Mouse (Mus musculus) frontal cortex, postnatal 10 days (tissue): ENCODE measurements around the gene Pced1a.

Experiments
- DNase-seq, 2 experiments: peaks; one replicate each; pipeline ENCODE4 v3.0.0; 2022; ENCODE audit warnings: low spot score in 2 of 2, mixed read lengths in 1 of 2

The Pced1a gene

DNA sequence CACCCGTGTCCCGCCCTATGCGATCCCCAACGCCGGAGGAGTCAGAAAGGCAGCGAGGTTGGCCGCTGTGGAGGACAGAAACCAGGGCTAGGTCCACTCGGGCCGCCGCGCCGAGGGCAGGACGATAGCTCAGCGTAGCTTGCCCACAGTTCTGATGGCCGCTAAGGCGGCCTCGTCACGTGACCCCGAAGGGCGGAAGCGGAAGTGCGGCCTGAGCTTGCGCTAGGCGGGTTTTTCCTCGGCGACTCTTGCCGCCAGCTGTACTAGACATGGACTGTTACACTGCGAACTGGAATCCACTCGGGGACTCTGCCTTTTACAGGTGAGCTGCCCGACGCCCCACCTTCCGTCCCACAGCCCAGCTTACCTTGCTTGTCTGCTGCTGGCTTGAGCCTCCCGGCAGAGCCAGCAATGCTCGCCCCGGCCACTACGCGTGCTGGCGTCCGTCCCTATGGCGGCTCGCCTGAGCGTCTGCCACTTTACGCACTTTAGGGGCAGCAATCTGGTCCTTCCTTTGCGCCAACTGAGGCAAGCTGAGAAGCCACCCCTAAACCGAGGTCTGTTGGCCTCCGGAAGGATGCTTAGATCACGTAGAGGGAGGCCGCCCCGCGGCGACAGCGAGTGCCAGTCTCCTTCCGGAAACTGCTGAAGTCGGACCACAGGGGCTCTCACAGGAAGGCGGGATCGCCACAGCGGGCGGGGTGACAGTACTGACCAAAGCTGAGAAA is at the start of gene Pced1a, which contains the start of gene Vps16:
Gene Pced1a, minus strand, starts transcription at position 576 of the 728 bp plus-strand sequence.
Gene Vps16, plus strand, starts transcription at position 214 of the 728 bp plus-strand sequence.
- DNase-seq, result peak; percentile 86 to 92

DNA sequence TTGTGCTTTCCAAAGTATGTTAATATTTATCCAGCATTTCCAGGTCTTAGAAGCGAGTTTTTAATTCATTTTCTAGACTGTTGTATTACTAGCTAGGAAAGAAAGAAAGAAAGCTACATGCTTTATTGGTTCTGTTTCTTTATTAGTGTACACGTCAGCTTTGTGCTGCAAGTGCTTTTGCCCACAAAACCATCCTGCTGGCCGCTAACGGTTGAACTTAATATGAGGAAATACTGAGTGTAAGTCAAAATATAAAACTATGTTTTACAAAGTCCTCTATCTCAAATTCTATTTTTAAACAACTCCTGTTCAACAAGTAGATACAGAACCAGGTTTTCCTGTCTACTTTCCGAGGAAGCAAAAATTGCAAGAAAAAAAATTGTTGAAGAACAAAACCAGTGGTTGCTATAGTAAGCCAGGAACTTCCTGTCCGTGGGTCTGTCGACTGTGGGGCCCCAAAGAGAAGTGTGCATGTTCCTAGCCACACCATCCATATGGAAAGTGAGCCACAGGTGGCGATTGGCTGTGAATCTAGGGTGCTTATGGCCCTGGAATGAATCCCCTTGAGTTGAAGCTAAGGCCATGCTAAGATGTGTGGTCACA is 48.5 kb upstream of the Pced1a start:
- DNase-seq, result no peak

DNA sequence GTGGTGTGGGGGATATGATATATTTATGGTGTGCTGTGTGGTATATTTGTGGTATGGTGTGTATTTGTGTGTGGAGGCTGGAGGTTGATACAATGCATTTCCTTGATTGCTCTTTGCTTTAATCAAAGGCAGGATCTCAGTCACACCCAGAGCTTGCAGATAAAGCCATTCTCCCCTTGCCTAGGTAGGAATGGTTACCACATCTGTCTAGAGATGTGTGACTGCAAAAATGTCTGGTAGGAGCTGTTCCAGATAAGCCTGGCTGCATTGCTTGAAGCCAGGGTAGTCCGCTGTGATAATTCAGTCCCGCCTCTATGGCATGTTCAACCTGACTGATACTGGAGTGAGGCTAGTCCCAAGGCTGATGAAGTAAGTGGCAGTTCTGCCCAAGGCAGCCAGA is 45.4 kb upstream of the Pced1a start:
- DNase-seq, result no peak

DNA sequence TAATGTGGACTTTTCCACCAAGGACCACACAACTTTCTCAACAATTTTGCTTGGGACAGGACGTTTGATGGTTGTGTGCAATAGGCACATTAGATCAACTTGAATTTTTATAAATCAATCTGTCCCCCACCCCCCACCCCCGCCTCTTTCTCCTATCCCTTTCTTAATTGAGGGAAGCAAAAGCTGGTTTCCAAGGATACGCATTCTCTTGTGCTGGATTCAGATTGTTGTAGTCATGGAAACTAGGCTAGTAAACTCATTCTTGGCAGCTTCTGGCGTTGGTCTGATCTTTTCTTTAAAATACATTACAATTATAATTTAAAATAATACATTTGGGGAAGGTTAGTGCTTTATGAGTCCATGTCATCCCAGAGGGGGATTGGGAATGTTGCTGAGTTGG is 44.9 kb upstream of the Pced1a start:
- no peak for DNase-seq

DNA sequence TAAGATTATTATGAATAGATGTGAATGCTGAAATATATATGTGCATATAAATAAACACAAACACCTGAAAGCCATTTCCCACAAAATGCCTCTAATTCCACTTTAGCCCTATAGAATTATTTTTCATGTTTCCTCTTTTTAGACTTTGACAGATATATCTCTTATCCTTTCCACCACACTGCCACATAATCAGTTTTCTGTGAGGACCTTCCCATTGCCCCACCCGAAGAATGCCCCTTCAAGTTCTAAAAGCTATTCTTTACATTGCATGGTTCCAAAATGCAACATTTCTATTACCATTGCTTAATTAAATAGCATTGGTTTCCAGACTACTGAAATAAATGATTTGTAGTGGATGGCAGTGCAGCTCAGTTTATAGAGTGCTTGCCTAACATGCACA is 41.9 kb upstream of the Pced1a start:
- DNase-seq, result no peak

DNA sequence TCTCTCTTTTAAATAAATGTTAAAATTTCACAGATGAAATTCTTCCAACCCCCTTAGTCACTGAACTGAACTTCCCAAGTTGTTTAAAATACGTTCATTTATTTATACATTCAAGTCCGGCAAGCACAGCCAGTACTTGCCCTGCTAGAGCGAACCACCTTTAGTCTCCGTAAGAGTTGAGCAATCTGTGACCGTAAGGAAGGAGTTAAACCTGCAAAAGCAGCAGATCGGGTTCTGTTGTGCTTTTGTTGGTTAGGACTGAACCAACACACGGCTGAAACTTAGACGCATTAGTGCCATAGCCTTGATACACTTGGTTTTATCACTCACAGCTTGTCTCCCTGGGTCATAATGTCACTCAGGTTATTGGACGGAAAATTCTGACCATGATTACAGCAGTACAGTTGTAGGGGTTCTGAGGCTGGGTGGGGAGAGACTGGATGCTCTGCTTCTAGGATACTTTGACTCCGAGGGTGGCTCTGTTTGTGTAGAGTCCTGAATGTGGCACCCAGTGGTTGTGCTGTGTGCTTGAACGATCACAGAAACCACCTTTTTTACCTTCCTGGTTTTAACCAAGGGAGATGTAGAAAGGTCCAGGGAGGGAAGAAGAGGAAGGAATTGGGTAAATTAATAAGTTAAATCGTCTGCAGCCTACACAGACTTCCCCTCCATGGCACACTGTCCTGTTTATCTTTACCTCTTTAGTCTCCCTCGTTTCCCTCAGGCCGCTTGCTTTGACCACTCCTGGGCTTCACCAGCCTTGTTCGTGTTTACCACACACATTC is 37.0 kb upstream of the Pced1a start:
- no peak for DNase-seq

DNA sequence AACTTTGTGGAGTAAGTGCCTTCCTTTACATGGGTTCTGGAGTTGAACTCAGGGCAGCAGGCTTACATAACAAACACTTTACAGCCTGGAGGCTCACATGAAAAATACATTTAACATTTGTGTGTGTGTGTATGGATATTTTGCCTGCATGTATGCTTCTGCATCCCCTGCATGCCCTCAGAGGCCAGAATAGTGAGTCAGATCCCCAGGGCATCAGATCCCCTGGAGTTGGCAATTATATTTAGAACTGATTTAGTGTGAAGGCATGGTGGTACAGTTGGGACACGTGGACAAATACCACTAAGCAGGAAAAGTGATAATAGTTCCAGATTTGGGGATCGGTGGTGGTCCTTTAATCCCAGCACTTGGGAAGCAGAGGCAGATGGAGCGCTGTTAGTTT is 35.1 kb upstream of the Pced1a start:
- no peak for DNase-seq

DNA sequence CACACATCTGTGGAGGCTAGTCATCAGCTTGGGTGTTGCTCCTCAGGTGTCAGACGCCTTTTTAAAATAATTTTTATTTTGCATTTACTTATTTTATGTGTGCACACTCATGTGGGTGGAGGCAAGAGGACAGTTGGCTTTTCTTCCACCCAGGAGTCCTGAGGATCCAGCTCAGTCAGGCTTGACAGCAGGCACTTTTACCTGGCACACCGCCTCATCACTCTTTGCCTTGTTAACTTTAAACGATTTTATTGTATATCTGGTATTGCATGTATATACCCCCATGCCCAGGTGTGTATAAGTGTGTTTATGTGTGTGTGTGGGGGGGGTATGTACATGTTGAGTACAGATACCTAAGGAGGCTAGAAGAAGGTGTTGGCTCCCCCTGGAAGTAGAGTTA is 33.4 kb upstream of the Pced1a start:
- DNase-seq, result no peak

DNA sequence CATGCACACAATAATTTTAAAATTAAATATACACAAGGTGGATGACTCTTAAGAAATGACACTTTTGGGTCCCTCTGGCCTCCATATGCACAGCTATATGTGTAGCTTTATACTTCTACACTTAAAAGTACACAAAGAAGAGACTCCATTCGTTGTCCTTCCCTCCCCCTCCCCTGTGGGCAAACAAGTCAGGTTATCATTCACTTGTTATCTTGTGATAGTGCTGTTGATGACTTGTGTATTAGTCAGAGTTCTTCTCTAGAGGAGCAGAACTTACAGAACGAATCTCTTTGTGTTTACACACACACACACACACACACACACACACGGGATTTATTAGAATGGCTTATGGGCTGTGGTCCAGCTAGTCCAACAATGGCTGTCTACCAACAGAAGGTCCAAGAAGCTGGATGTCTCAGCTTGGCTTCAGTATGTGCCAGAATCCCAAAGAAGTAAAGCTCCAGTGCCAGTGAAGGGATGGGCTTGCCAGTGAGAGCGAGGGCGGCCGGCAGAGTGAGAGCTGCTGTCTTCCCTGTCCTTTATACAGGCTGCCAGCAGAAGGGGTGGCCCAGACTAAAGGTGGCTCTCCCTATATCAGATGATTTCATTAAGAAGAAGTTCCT is 30.4 kb upstream of the Pced1a start:
- DNase-seq, result no peak

DNA sequence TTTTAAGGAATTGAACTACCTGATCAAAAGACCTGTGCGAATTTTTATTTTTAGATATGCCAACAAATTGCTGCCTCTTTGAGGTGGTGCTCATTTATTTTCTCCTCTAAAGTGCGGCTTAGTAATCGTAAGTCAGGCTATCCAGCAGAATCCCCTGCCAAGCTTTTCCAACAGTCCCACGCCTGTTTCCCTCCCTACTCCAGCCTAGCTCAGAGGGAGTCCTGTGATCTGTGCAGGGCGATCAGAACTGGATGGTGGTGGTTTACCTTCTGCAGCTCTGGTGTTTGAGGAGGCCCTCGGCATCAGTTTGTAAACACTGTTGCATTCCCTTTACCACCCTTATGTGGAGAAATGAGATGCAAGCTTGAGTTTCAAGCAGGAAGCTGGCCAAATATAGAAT is 28.9 kb upstream of the Pced1a start:
- no peak for DNase-seq

DNA sequence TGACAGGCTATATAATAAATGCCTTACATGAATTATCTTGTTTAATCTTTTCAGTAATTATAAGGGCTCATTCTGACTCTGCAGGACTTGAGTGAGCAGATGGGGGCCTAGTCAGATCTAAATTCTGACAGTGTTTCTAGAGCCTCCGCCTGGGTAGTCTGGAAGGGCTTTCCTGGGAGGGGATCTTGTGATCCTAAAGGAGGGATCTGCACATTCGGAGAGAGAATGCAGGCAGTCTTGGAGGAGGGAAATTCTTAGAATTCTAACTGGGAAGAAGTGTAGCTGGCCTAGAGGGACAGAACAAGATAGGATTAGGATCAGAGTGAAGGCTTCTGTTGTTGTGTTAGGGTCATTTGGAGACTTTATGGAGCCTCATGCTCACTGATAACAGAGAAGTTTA is 27.8 kb upstream of the Pced1a start:
- no peak for DNase-seq

DNA sequence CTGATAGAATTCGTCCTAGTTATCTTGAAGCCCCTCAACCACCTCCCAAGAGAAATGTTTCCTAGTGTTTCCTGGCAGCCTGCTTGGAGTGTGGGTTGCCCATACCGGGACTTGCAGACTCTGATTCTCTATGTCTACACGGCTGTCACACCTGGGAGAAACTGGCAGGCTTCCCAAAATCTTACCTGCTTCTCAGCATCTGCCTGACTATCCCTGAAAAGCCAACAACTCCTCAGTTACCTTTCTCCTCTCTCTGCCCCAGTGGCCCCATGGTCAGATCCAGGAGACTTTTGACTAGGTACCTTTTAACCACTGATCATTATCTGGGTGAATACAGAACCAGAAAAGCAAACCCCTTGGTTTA is 27.2 kb upstream of the Pced1a start:
- DNase-seq, result no peak

DNA sequence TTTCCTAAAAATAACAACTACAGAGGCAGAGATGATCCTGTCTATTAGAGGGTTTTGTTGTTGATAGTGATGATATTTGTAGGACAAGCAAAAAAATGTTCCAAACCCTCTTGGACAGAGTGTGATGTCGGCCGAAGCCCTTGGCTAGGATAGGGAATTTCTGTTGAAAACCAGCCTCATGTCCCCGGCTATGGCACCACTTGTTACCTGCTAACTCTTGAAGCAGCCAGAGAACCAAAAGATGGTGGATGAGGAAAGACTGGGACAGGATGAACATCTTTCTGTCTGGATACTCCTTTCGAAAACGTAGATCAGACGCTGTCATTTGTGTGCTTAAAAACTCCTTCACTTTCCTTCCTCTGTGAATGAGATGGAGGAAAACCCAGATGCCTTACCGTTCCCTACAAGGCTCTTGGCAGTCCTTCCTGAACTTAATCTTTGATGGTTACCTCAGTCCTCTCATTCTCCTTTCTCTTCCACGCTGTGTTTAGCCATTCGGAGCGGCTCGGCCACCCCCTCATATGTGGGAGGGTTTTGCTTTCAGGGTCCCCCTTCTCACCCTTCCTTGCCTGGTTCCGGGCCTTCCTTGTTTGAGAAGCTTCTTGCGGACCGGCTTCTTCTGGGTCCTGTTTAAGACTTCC is 26.7 kb upstream of the Pced1a start:
- DNase-seq, result no peak

DNA sequence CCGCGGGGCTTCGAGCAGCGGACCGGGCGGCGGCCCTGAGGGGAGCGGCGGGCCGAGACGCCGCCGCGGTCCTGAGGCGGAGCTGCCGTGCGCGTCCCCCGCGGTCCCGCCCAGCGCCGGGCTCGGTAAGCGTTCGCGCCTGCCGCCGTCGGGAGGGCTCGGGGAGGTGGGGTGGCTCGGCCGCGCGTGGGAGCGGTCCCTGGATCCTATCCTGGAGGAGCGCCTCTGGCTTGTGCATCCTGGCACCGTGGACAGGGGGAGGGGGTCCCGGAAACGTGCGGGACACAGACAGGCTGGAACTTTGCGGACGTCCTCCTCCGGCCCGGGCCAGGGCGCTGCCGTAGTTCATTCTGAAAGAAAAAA is 25.9 kb upstream of the Pced1a start:
- DNase-seq, result peak; percentile 58 to 74

DNA sequence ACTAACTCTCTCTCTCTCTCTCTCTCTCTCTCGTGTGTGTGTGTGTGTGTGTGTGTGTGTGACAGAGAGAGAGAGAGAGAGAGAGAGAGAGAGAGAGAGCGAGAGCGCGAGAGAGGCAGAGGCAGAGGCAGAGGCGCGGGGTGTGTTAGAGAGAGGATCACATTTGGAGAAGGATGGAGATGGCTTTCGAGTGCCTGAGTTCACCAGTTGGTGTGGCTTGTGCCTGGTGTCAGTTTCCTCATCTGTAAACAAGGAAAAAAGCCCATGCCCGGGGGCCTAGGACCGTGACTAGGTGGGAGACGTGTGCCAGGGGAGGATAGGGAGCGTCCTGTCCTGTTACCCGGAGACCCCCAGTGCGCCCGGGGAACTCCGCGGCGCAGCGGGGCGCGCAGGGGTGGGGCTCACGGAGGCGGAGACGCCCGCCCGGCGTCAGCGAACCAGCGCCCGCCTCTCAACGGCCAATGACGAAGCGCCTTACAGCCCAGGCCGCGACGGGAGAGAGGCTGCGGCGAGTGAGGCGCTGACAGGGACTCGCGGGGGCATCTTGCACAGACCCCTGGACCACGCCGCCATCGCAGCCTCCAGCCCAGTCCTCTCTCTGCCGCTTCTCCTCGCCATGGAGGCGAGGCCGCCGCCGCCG is 25.4 kb upstream of the Pced1a start, which contains the start of gene Ptpra:
Gene Ptpra, plus strand, starts transcription at position 485 of the 640 bp plus-strand sequence.
- DNase-seq, result peak; percentile 79 to 92

DNA sequence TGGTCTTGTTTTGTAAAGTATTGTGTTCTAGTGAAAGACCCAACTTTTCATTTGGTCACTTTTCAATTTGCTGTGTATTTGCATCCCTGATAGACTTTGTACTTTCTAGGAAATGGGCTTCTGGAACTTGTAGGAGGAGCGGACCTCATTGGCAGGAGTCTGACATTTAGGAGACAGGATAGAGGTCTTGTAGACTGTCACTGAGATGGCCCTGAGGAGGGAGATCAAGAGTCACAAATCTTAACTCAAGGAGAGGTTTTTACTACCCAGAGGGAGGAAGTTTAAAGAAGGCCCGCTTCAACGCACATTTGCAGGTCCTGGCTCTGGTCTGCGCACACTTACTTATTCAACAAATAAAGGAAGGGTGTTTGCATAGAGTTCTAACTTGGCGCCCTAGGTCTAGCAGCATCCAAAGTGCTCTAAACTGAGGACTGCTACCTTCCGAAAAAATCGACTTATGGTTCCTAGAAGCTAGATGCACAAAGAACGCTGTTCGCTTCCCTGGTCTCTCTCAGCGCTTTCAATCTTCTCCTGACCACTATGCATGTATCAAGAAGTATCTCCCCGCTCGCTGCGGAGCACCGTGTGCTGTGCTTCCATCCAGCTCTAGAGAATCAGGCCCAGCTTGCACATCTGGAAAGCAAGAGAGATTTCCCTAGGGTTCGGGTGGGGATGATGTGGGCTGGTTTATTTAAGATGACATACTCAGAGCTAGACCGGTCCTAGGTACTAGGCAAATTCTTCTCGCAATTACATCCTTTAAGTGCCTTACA is 24.7 kb upstream of the Pced1a start:
- no peak for DNase-seq

DNA sequence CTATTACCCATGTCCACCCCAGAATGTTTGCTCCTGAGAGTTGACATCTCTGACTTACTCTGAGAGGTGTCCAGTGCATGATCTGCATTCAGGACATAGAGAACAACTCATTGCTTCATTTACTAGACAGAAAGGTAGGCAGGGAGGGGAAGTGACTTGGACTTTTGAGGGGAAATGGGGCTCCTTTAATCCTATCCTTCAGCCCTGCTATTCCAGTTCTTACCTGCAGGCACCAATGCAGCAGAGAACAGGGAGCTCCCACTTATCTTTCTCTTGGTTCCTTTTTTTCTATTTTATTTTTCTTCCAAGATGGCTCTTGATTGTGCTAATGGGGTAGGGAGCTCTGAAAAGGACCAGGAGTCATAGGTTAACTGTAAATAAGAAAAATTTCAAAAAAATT is 23.9 kb upstream of the Pced1a start:
- DNase-seq, result no peak

DNA sequence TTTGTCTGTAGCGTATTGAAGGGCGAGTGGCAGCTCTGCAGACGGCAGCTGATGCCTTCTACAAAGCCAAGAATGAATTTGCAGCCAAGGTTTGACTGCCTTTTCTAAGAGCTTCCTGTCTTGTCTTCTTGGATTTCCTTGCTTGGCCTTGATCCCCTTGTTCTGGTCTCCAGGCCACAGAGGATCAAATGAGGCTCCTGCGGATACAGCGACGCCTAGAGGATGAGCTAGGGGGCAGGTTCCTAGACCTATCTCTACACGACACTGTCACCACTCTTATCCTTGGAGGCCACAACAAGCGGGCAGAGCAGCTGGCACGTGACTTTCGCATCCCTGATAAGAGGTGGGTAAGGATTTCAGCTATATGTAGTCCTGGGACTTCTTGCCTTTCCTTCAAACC is 17.7 kb upstream of the Pced1a start:
- no peak for DNase-seq

DNA sequence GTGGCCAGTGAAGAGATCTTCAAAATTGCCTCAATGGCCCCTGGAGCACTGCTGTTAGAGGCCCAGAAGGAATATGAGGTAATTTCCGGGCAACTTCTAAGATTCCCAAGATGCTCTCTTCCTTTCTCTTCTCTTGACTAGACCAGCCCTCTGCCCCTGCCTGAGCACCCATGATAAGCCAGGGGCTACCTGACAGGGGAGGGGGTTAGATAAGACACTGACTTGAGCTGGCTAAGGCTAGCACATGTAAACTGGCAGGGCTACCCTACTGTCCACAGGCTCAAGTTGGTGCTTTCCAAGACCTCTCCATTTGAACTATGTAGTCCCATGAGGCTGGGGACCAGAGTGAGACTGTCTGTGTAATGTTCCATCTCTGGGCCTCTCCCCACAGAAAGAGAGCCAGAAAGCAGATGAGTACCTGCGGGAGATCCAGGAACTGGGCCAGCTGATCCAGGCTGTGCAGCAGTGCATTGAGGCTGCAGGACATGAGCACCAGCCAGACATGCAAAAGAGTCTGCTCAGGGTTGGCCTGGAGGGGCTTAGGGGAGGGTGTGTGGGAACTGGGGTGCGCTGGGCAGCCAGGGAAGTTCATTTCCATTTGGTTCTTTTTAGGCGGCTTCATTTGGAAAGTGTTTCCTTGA is 15.5 kb upstream of the Pced1a start:
- no peak for DNase-seq

DNA sequence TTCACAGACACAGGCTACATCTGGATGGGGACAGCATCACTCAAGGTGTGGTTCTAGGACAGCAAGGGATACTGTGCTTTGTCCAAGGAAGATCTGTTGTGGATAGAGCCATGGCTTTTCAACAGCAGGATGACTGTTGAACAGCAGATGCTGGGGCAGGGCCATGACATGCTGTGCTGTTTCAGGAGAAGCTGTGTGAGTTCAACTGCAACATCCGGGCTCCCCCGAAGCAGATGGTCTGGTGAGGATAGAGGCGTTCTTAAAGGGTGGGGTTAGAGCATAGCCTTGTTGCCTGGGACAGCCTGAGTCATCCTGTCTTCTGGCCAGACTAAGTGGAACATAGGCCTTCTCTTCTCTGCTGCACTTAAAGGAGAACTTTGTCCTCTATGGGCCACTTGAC is 14.4 kb upstream of the Pced1a start:
- no peak for DNase-seq
